8 mouse cellular contexts compared by ENCODE assay signal in the genomic region with DNA sequence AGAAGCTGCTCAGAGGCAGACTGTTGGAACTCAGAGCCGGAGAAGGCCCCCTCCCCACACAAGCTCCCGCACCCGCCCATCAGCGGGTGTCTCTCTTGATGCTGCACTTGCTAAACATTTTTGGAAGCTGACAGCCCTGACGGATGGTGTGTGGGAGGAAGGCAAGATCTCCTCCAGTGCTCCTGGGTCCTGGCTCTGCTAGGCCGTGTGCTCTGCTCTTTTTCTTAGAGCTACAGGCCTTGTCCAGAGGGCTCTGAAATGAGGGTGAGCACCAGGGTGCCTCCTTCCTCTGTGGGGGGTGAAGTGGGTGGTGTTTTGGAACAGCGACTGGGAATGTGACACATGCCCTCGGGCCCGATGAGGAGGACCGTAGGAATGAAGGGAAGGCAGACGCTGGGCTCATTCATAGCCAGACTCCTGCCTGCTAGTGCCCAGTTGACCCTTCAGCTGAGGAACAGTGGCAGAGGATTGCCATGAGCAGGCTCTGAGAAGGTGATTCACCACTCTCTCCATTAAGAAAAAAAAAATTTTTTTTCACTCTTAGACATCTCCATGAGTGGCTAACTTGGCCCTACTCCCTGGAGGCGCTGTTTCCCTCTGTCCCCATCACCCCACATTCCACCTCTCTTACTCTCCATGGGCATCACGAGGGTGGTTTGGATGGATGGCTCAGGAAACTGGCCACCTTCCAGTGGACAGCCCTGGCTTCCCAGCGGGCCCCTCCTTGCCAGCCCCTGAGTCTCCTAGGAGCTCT.
A peak's percentile ranks its signal among the peaks of the same experiment; 100 is the strongest.
DNase-seq lines count a peak whose midpoint lies in the region; ATAC-seq lines count a peak whose summit lies in the region.

No protein-coding gene starts in this region.

- peak overlapping the region; percentile 92 for H3K4me2 ChIP-seq in heart, embryonic 13.5 days

- H3K36me3 ChIP-seq in heart, embryonic 13.5 days = no peaks in the 10 kb centered on the region

- H3K4me1 ChIP-seq in heart, embryonic 13.5 days = peaks cover 76% of the 10 kb centered on the region

- peak overlapping the region; percentile 74 for H3K4me3 ChIP-seq in heart, embryonic 13.5 days

- DNase-seq in lung, adult 18-20 months = peak; percentile 33 to 58
- DNase-seq in lung, postnatal 25 days (ENCODE audit: low spot score) = no peak
- DNase-seq in cerebellum, adult 9-10 months = peak; percentile 77
- DNase-seq in layer of hippocampus, postnatal 36 days = peak; percentile 50 to 75
- DNase-seq in ovary, postnatal 36 days (ENCODE audit: low spot score) = peak; percentile 37
- DNase-seq in gastrocnemius, postnatal 36 days = no peak
- DNase-seq in thymus, postnatal 25 days = no peak

- peak overlapping the region; percentile 88 for H3K27ac ChIP-seq in heart, embryonic 13.5 days (replicated peaks)

- H3K27me3 ChIP-seq in heart, embryonic 13.5 days (replicated peaks) = peaks cover 32% of the 10 kb centered on the region

- no peaks in the 10 kb centered on the region for H3K9me3 ChIP-seq in heart, embryonic 13.5 days

- 26% methylated on average over 14 of the region's 14 CpGs for WGBS in heart, embryonic 13.5 days

- ATAC-seq in heart, embryonic 13.5 days (ENCODE audit: extremely low read depth, insufficient number of reproducible peaks, low FRiP score, low TSS enrichment) = no peak

- peak overlapping the region; percentile 89 for H3K9ac ChIP-seq in heart, embryonic 13.5 days

- intact Hi-C loops in gastrocnemius, postnatal 36 days (cut with DNase I) = no loop called here

Comparison
In these comparisons a context has a peak if more than half of its experiments do, and no peak if none do; other contexts are left out.
1. DNase-seq: peak in lung, adult 18-20 months (2 of 2), cerebellum, adult 9-10 months (single experiment), layer of hippocampus, postnatal 36 days (2 of 2) and ovary, postnatal 36 days (single experiment); none in lung, postnatal 25 days (single experiment), gastrocnemius, postnatal 36 days (0 of 2) and thymus, postnatal 25 days (single experiment).